Mouse (Mus musculus): Measurements from ENCODE around the gene Ttll11.

Gene Ttll11

DNA sequence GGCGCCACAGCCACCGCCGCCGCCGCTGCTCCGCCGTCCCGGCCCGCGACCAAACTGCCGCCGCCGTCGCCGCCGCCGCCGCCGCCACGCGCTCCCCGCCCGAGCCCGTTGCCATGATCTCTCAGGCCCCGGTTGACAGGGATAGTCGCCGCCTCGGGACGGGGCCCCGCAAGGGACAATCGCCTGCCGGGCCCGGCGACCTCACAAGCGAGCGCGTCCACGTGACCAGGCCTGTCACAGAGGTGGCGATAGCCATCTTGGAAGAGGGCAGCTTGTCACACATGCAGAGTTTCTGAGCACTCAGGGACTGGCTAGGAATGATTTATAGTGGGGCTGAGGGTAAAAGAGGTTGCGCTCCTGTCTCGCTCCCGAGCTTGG is at the start of gene Ttll11:
Ttll11 (minus strand) TSS at position 270 of the 378 bp plus-strand sequence.
- peak; percentile 95 to 96 for DNase-seq (ENCODE audit: low spot score in 2 of 2)

DNA sequence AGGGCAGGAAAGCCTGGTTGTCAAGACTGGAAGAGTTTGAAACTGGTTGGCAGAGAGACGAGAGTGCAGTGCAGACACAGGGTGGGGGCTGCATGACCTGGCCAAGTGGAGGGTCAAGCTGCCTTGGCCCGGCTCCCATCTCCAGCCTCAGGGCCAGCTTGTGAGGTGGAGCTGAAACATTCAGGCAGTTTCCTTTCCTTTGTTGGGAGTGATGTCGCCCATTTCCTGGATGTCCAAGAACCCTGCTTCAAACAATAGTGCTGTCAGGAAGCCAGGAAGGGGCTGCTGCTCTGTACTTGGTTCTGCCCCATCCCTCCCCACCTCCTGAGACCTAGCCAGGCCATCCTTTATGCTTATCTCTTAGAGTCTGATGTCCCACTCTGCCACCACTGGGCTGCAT is 43.6 kb upstream of the Ttll11 start:
- DNase-seq (ENCODE audit: low spot score in 2 of 2): no peak

DNA sequence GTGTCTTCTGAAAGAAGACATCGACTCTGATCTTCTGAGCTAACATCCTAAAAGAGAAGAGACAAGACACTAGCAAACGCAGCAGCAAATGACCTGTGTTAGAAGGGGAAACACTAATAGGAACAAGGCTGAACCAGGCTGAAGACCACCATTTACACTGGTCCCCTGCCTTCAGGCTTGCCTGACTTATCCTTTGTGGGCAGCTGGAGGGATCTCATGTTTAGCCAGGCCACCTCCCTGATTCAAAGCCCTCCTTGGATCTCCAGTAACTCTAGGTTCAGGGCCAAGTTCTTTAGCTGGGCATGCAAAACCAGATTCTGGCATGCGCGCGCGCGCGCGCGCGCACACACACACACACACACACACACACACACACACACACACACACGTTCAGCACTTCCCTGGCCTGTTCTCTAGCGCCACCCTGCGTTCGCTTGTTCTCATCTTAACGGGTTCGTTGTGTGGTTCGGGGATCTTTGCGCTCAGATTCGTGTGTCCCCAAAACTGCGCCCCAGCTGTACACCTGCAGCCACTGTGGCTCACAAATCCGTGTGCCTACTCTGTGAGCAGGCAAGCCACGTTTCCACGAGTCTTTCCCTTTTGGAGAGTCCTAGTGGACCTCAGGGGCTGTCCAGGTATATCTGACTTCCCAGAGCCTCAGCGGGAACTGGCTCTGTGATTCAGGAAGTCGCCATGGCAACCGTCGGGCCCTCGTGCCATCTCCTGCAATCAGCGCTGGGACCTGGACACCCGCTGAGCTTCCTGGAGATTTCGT is 41.9 kb upstream of the Ttll11 start:
- DNase-seq (ENCODE audit: low spot score in 2 of 2): peak; percentile 66 to 78

DNA sequence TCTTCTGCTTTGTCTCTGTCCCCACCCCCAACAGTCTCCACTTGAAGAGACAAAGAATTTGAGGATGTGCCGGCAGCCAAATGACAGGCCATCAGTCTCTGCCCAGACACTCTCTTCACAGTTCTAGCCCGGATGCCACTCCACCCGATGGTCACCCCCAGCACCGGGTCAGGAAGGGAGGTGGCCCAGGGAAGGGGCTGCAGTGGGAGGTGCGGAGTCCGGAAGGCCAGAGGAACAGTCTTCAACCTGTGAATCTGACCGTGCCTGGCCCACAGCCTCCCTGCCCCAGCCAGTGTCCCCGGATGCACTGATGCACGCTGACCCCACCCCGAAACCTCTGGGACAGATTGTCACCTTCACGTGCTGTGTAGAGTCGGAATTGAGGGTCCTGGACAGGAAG is 33.3 kb upstream of the Ttll11 start:
- no peak for DNase-seq (ENCODE audit: low spot score in 2 of 2)

DNA sequence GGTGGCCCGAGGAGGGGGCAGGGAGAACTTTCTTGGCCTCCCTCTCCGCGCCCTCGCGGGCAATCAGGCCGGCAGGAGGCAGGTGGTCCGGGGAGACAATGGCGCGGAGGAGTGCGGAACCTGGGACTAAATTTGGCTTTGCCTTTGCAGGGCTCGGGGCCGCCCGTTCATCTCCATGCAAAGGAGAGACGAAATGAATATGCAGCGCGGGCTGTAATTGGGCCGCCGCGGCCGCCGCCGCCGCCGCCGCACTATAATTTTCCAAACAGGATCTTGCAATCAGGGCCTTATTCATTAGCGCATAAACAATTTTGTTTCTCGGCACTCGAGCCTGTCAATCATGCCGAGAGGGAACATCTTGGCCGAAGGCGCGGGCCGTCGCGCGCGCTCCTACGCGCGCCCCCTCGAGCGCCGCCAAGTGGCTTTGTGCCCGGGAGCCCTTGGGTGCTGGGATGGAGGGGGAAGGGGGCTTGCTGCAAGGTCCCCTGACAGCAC is 31.7 kb upstream of the Ttll11 start:
- DNase-seq (ENCODE audit: low spot score in 2 of 2): peak; percentile 50 to 52

DNA sequence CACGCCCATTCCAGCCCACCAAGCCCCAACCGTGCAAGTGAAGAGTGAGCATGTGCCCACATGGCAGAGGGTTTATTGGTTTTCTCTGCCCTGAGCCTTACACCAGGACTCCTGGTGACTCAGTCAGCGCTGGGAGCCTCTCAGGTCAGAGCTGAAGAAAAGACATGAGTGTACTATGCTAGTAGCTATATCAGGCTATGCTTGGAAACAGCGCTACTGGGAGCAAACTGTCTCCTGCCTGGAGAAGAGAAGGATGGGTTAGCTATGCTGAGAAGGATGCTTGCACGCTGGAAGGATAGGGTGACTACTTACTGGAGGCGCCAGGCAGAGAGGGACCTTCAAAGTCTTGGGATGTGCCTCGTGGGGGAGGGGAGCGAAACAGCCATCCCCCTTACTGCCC is 30.9 kb upstream of the Ttll11 start:
- no peak for DNase-seq (ENCODE audit: low spot score in 2 of 2)

DNA sequence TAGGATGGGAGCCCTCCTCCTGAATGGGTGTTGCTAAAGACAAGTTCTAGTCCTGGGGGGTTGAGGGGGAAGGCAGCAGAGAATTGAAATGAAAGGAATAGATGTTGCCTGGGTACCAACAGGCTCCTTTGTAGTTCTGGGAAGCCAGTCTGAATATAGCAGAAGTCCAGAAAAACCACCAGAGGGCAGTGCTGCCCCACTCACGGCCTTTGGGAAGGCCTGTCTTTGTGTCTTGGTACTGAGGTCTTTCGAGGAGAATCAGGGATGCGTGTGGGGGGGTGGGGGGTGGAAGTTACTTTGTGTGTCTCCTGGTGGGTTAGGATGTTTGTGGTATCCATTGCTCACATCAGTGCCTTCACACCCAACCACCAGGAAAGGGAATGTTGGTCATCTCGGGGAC is 29.7 kb upstream of the Ttll11 start:
- DNase-seq (ENCODE audit: low spot score in 2 of 2): no peak

DNA sequence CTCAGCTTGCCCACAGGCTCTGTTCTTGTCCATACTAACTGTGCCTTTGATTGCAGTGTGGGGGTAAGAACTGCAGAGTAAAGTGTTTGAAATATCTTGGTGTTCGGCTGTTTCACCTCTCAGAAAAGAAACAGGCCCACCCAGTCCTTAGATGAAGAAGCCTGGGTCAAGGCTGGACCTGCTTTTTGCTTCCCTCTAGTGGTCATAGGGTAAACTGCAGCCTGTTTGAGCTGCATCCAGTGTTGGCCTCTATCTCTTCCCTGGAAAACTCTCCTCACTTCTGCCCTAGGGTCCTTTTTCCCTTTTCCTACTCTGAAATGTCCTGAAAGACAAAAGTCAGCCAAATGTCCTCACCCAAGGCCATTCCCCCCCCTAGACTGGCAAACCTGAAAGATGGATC is 28.4 kb upstream of the Ttll11 start:
- DNase-seq (ENCODE audit: low spot score in 2 of 2): no peak

DNA sequence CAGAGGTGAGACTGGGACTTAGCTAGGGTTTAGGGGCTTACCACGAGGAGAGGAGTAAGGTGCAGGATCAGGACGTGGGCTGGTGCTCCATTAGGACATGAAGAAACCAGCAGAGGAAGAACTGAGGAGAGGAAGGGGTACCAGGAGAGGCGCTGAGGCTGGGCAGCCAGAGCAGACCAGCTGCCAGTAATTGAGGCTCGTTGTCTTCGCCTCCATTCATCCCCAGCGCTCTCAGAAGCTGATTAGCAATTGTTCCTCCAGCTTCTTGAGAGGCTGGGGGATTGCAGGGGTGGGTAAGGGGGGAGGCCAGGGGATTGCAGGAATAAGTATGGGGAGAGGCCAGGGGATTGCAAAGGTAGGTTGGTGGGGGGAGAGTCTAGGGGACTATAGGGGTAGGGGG is 22.5 kb upstream of the Ttll11 start:
- DNase-seq (ENCODE audit: low spot score in 2 of 2): no peak

DNA sequence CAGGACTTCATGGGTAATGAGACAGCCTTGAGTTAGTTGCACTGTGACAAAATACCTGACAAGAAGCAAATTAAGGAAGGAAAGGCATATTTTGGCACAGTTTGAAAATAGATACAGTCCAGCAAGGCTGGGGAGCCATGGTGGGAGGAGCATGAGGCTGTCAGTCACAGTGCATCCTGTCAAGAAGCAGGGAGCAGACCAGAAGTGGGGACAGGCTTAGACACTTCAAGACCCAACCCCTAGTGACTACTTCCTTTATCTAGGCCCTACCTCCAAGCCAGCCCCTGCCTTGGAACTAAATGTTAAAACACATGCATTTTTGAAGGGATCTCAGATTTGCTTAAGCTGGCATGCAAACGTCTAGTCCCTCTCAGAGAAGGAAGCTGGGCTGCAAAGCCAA is 20.7 kb upstream of the Ttll11 start:
- no peak for DNase-seq (ENCODE audit: low spot score in 2 of 2)

DNA sequence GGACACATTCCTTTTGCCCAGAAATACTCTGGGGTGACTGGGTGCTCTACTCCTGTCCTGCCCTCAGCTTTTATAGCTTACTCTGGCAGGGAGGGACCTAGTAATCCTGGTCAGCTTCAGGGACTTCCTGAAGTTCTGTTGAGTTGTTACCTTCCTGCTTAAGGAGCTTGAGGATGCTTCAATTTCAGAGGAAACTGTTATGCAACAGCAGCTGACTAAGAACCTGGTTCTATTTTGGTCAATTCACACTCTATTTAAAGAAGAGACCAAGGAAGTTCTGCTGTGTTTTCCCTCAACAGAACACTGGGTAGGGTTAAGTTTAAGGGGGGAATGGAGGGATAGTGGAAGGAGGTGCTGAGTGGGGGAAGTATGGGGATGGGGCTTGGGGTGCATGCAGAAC is 19.5 kb upstream of the Ttll11 start:
- no peak for DNase-seq (ENCODE audit: low spot score in 2 of 2)

DNA sequence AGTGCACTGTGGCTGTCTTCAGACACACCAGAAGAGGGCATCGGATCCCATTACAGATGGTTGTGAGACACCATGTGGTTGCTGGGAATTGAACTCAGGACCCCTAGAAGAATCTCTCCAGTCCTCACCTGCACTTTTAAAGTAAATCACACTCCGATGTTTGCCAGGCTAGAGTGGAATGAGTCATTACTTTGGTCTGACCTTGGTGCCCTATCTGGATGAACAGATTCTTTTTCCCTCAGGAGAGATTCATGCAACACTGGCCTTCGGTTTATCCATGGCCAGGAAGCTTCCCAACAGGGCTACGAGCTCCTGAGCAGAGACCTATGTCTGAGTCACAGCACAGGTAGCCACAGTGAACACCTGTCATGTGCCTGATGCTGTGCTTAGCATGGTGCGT is 18.7 kb upstream of the Ttll11 start:
- DNase-seq (ENCODE audit: low spot score in 2 of 2): no peak

DNA sequence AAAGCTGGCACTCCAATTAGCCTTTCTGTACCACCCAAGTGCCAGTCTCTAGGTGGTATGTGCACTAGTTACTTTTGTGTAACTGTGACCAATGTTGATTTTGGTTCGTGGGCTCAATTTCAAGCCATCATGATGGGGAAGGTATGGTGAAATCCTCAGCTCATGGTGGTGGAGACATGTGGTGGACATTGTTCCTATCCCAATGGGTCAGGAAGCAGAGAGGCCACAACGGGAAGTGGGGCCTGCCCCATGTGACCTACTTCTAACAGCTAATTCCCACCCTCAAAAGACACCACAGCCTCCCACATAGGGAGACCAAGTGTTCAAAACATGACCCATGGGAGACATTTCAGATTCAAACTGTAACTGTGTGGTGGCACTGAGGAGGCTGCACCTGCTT is 17.0 kb upstream of the Ttll11 start:
- no peak for DNase-seq (ENCODE audit: low spot score in 2 of 2)

DNA sequence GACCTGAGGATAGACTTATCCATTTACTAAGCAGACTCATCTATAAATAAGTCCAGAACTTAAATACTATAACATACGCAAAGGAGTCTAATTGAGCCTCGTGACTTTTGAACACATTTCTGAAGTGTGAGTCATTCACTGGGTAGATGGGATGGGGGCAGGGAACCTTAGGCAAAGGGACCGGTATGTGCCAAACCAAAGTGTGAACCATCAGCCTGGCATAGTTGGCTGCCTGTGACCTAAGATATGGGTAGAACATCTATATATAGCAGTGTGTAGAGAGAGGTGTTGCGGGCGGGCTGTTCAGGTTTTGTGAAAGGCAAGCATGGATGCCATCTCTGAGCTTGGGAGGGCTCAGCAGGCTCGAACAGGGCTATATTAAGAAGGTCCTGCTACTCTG is 14.6 kb upstream of the Ttll11 start:
- no peak for DNase-seq (ENCODE audit: low spot score in 2 of 2)

DNA sequence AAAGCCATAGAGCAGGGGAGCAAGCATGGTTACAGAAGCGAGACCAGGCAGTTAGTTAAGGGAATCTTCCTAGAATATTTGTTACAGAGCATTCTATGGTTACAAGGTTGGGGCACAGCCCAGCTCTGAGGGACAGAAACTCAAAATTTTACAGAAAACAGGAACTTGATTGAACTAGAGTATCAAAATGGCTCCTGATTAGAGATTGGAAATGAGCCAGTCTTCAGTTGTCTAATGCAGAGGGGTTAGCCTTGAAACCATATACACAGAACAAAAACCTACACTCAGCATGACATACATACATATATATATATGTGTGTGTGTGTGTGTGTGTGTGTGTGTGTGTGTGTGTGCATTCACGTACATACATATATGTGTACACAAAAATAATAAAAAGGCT is 13.8 kb upstream of the Ttll11 start:
- no peak for DNase-seq (ENCODE audit: low spot score in 2 of 2)

DNA sequence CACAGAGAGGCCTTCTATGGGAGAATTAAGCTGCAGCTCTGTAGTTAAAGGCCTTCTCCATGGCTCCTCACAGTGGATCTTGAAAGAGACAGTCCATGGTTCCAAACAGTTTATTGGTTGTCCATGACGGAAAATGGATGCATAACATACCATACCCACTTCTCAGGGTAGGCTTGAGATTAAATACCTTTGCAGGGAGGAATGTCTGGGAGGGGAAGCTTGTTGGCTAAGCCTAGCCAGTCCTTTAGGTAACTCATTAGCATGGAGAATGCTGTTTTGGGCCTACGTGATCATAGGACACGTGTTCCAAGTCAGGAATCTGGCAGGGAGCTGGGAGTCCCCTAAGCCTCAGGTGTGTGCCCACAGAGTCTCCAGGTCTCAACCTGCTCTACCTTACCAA is 12.5 kb upstream of the Ttll11 start:
- DNase-seq (ENCODE audit: low spot score in 2 of 2): no peak

DNA sequence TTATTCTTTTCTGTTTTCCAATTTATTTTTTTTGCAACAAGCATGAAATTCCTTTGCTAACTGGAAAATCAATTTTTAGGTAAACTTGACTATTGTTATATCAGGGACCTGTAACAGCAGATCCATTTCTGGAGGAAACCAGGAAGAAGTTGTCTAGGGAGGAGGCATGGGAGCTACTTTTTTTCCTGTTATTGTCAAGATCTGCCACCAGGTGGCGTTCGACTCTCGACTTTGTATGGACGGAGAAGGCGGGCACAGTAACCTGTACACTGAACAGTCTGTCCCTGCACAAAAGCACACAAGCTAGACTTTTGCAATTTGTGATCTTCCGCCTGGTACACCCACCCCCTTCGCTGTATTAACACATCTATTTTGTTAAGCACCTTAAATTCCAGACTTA is 4.2 kb upstream of the Ttll11 start:
- DNase-seq (ENCODE audit: low spot score in 2 of 2): peak in 1 of 2 experiments; percentile 48

DNA sequence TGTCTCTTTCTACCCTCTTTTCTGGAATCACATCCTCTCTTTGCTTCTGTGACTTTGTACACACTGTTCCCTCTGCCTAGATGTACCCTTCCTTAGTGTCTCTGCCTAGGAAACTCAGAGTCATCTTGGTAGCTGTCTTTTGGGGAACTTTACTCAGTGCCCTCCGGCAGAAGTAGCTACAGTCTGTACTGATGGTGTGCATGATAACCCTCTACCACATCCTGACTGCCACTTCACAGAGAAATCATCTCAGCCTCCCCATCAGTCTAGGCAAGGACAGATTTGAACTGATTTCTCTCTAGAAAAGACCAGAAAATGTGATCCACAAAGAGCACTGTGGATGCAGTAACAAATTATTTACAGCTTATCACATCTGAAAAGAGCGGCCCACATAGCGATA is 2.2 kb upstream of the Ttll11 start:
- DNase-seq (ENCODE audit: low spot score in 2 of 2): no peak

DNA sequence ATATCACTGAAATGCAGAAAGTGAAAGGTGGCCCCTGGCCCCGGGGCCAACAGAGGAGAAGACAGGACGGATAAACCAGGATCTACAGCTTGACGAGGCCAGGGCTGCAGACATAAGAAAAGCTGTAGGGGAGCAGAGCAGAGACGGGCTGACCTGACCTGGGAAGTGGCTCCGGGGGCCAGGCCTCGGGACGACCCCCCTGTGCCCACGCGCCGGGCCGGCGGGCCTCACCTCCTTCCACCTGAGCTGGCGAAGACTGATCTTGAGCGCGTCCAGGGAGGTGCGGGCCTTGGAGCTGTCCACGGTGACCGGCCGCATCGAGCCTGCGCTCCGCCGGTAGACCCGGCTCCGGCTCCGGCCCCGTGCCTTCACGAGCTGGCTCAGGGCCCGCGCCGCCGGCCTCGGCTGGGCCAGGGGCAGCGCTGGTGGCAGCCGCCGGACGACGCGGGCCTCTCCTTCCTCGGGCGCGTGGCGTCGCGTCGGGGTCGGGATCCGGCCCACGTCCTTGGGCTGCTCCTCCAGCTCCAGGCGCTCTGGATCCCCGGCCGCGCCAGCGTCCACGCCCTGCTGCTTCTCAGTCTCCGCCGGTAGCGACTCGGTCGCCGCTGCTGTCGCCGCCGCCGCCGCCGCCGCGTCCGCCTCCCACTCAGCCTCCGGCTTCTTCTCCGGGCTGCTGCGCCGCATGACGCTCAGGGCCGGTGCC is 621 bp downstream of the Ttll11 start:
- DNase-seq (ENCODE audit: low spot score in 2 of 2): peak in 1 of 2 experiments; percentile 26

DNA sequence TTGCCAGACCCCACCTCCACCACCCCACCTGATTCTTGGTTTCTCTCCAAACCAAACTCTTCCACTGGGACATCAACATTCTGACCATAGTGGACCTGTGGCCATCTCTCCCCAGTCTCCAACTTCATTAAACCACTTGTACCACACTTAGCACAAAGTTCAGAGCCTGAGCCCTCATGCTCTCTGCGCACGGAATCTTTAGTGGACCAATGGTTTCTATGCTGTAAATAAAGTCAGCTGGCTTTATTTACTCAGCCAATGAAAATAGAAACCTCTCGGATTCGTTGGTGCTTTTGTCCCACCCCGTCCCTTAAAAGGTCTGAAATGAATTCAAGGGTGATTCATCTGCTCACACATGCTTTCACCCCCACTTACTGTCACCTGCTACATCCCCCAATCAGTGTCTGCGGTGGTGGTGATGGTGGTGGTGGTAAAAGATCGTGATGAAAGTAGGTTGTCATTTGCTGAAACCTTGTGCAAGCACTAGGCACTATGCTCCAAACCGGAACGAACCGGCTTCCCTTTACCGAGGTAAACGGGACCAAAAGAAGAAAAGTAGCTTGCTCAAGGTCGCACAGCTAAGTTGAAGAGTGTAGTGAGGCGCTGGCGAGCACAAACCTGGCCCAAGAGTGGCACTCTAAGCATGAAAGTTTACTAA is 1.3 kb downstream of the Ttll11 start:
- DNase-seq (ENCODE audit: low spot score in 2 of 2): peak in 1 of 2 experiments; percentile 45

DNA sequence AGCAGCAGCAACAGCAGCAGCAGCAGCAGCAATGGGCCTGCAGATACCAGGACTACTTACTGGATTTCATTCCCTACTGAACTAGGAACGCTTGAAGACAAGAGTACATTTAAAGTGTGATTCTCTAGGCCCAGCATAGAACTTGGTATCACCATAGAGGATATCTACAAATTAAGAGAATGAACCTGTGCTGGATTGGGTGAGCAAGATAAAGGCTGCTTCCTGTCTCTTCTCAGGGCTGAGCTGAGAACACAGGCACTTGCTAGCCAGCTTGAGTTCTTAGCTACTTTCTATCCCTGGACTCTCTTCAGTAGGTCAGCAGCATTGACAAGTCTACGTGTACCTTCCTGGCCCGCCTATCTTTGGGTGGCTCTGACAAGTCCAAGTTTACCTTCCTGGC is 2.0 kb downstream of the Ttll11 start:
- no peak for DNase-seq (ENCODE audit: low spot score in 2 of 2)

DNA sequence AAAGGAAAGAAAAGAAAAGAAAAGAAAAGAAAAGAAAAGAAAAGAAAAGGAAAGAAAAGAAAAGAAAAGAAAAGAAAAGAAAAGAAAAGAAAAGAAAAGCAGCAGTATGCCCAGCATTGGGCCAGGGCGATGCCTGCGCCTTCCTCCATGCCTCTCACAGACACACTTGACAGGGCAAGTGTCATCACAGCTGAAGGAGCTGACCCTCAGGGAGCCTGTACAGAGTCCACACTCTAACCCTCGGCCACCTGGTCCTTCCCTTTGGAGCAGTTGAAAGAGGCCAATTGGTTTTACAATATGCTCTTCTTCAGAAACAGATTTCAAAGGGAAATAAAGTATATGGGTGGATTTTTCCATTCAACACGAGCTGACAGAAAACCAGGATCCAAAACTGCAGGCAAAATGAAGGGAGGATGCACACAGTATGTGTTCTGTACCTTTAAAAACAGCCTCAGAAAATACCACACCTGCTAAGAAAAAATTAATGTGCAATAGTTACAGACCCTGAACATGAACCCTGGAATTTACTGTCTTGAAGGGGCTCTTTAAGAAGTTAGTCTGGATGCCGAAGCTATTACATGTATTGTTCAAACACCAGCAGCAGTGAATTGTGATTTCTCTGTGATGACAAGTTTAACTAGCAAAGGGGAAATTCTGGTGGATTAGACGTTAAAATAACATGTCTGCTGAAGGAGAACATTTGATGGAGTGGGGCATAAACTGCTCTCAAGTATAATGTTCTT is 7.3 kb downstream of the Ttll11 start:
- no peak for DNase-seq (ENCODE audit: low spot score in 2 of 2)

Measured in right cerebral cortex, postnatal 36 days (tissue).